Mouse (Mus musculus): ENCODE data around the gene Arhgdia. TPM values are rescaled to one million over a fixed set of nuclear protein-coding genes. Genes with fewer than 3 reads are reported as not detected.
A peak's percentile ranks its signal among the peaks of the same experiment; 100 is the strongest.

Gene Arhgdia
- polyA plus RNA-seq, 1 experiment from 2014 or later: 627 TPM

GRCm38 (mm10) chr11:120608241-120609034 lies 27.0 kb upstream of the Arhgdia start, which contains the start of gene Npb:
Gene Npb (plus strand): TSS chr11:120608477.
- H3K36me3 ChIP-seq (ENCODE audit: control insufficient read depth, insufficient read depth, low read length): peaks cover 57% of the 10 kb centered on the region
- H3K4me3 ChIP-seq (ENCODE audit: low read depth, low read length): peak within 1 kb of the TSS; percentile 27
- 4% methylated on average over 45 of the region's 45 CpGs for WGBS
- ATAC-seq (replicated peaks; ENCODE audit: low FRiP score, low TSS enrichment, low read depth) (peak; percentile 29), DNase-seq (ENCODE audit: low spot score) (peak; percentile 63)
- peak within 1 kb of the TSS; percentile 63 for H3K4me2 ChIP-seq (ENCODE audit: low read length)
- no peaks in the 10 kb centered on the region for H3K27me3 ChIP-seq (replicated peaks; ENCODE audit: control insufficient read depth, insufficient read depth, low read length)
- peaks cover 18% of the 10 kb centered on the region for H3K4me1 ChIP-seq (replicated peaks; ENCODE audit: control insufficient read depth, insufficient read depth, low read length)
- H3K9me3 ChIP-seq (ENCODE audit: control insufficient read depth, low read length): no peaks in the 10 kb centered on the region
- peak within 1 kb of the TSS; percentile 44 for H3K9ac ChIP-seq (ENCODE audit: low read length)
- H3K27ac ChIP-seq (ENCODE audit: low read depth): no peak within 1 kb of the TSS

- Histone ChIP-seq H3K4me3 (ENCODE audit: low read depth, low read length) (no peak overlapping the region), H3K27ac (ENCODE audit: low read depth) (no peak overlapping the region), H3K9me3 (ENCODE audit: control insufficient read depth, low read length) (no peaks in the 10 kb centered on the region), H3K27me3 (replicated peaks; ENCODE audit: control insufficient read depth, insufficient read depth, low read length) (no peaks in the 10 kb centered on the region), H3K4me1 (replicated peaks; ENCODE audit: control insufficient read depth, insufficient read depth, low read length) (peaks cover 18% of the 10 kb centered on the region), H3K36me3 (ENCODE audit: control insufficient read depth, insufficient read depth, low read length) (peaks cover 62% of the 10 kb centered on the region), H3K4me2 (ENCODE audit: low read length) (no peak overlapping the region), H3K9ac (ENCODE audit: low read length) (no peak overlapping the region)
- DNase-seq (ENCODE audit: low spot score) (no peak), ATAC-seq (replicated peaks; ENCODE audit: low FRiP score, low TSS enrichment, low read depth) (no peak)
- WGBS: 86% methylated on average over 4 of the region's 4 CpGs
Measured at GRCm38 (mm10) chr11:120606764-120607163, 25.3 kb upstream of the Arhgdia start.

- DNase-seq (ENCODE audit: low spot score) (no peak), ATAC-seq (replicated peaks; ENCODE audit: low FRiP score, low TSS enrichment, low read depth) (no peak)
- no peak overlapping the region for H3K4me2 ChIP-seq (ENCODE audit: low read length)
- peaks cover 18% of the 10 kb centered on the region for H3K4me1 ChIP-seq (replicated peaks; ENCODE audit: control insufficient read depth, insufficient read depth, low read length)
- H3K27ac ChIP-seq (ENCODE audit: low read depth): no peak overlapping the region
- H3K27me3 ChIP-seq (replicated peaks; ENCODE audit: control insufficient read depth, insufficient read depth, low read length): no peaks in the 10 kb centered on the region
- no peaks in the 10 kb centered on the region for H3K9me3 ChIP-seq (ENCODE audit: control insufficient read depth, low read length)
- no peak overlapping the region for H3K9ac ChIP-seq (ENCODE audit: low read length)
- peaks cover 56% of the 10 kb centered on the region for H3K36me3 ChIP-seq (ENCODE audit: control insufficient read depth, insufficient read depth, low read length)
- WGBS: 92% methylated on average over 7 of the region's 7 CpGs
- H3K4me3 ChIP-seq (ENCODE audit: low read depth, low read length): no peak overlapping the region
Measured at GRCm38 (mm10) chr11:120605667-120606066, 24.2 kb upstream of the Arhgdia start.

GRCm38 (mm10) chr11:120603545-120603944 lies 22.1 kb upstream of the Arhgdia start:
- ATAC-seq (replicated peaks; ENCODE audit: low FRiP score, low TSS enrichment, low read depth): no peak
- peaks cover 58% of the 10 kb centered on the region for H3K36me3 ChIP-seq (ENCODE audit: control insufficient read depth, insufficient read depth, low read length)
- peaks cover 19% of the 10 kb centered on the region for H3K4me1 ChIP-seq (replicated peaks; ENCODE audit: control insufficient read depth, insufficient read depth, low read length)
- no peak overlapping the region for H3K27ac ChIP-seq (ENCODE audit: low read depth)
- no peaks in the 10 kb centered on the region for H3K9me3 ChIP-seq (ENCODE audit: control insufficient read depth, low read length)
- no peak overlapping the region for H3K4me2 ChIP-seq (ENCODE audit: low read length)
- no peak overlapping the region for H3K9ac ChIP-seq (ENCODE audit: low read length)
- no peaks in the 10 kb centered on the region for H3K27me3 ChIP-seq (replicated peaks; ENCODE audit: control insufficient read depth, insufficient read depth, low read length)
- no peak overlapping the region for H3K4me3 ChIP-seq (ENCODE audit: low read depth, low read length)
- 66% methylated on average over 2 of the region's 2 CpGs for WGBS
- DNase-seq (ENCODE audit: low spot score): no peak

GRCm38 (mm10) chr11:120600716-120601115 lies 19.3 kb upstream of the Arhgdia start:
- H3K4me1 ChIP-seq (replicated peaks; ENCODE audit: control insufficient read depth, insufficient read depth, low read length): peaks cover 20% of the 10 kb centered on the region
- 92% methylated on average over 3 of the region's 3 CpGs for WGBS
- H3K27ac ChIP-seq (ENCODE audit: low read depth): no peak overlapping the region
- no peaks in the 10 kb centered on the region for H3K27me3 ChIP-seq (replicated peaks; ENCODE audit: control insufficient read depth, insufficient read depth, low read length)
- H3K4me2 ChIP-seq (ENCODE audit: low read length): no peak overlapping the region
- ATAC-seq (replicated peaks; ENCODE audit: low FRiP score, low TSS enrichment, low read depth) (no peak), DNase-seq (ENCODE audit: low spot score) (no peak)
- H3K36me3 ChIP-seq (ENCODE audit: control insufficient read depth, insufficient read depth, low read length): peaks cover 66% of the 10 kb centered on the region
- no peak overlapping the region for H3K4me3 ChIP-seq (ENCODE audit: low read depth, low read length)
- no peak overlapping the region for H3K9ac ChIP-seq (ENCODE audit: low read length)
- no peaks in the 10 kb centered on the region for H3K9me3 ChIP-seq (ENCODE audit: control insufficient read depth, low read length)

GRCm38 (mm10) chr11:120598990-120599549 lies 17.6 kb upstream of the Arhgdia start:
- no peaks in the 10 kb centered on the region for H3K27me3 ChIP-seq (replicated peaks; ENCODE audit: control insufficient read depth, insufficient read depth, low read length)
- peak overlapping the region; percentile 63 for H3K9ac ChIP-seq (ENCODE audit: low read length)
- DNase-seq (ENCODE audit: low spot score) (peak; percentile 63), ATAC-seq (replicated peaks; ENCODE audit: low FRiP score, low TSS enrichment, low read depth) (no peak)
- H3K9me3 ChIP-seq (ENCODE audit: control insufficient read depth, low read length): no peaks in the 10 kb centered on the region
- H3K4me3 ChIP-seq (ENCODE audit: low read depth, low read length): peak overlapping the region; percentile 98
- H3K4me2 ChIP-seq (ENCODE audit: low read length): peak overlapping the region; percentile 88
- H3K27ac ChIP-seq (ENCODE audit: low read depth): peak overlapping the region; percentile 81
- 46% methylated on average over 17 of the region's 17 CpGs for WGBS
- peaks cover 20% of the 10 kb centered on the region for H3K4me1 ChIP-seq (replicated peaks; ENCODE audit: control insufficient read depth, insufficient read depth, low read length)
- peaks cover 64% of the 10 kb centered on the region for H3K36me3 ChIP-seq (ENCODE audit: control insufficient read depth, insufficient read depth, low read length)

- Histone ChIP-seq H3K9ac (ENCODE audit: low read length) (peak within 1 kb of the TSS; percentile 96), H3K4me2 (ENCODE audit: low read length) (peak within 1 kb of the TSS; percentile 88), H3K27me3 (replicated peaks; ENCODE audit: control insufficient read depth, insufficient read depth, low read length) (no peaks in the 10 kb centered on the region), H3K36me3 (ENCODE audit: control insufficient read depth, insufficient read depth, low read length) (peaks cover 65% of the 10 kb centered on the region), H3K27ac (ENCODE audit: low read depth) (peak within 1 kb of the TSS; percentile 81), H3K9me3 (ENCODE audit: control insufficient read depth, low read length) (no peaks in the 10 kb centered on the region), H3K4me3 (ENCODE audit: low read depth, low read length) (peak within 1 kb of the TSS; percentile 98), H3K4me1 (replicated peaks; ENCODE audit: control insufficient read depth, insufficient read depth, low read length) (peaks cover 20% of the 10 kb centered on the region)
- DNase-seq (ENCODE audit: low spot score): peak; percentile 93
- under 1% methylated on average over 86 of the region's 88 CpGs for WGBS
- peak; percentile 97 for ATAC-seq (replicated peaks; ENCODE audit: low FRiP score, low TSS enrichment, low read depth)
Measured at GRCm38 (mm10) chr11:120598283-120598989, 17.0 kb upstream of the Arhgdia start, which contains the start of the genes Alyref and Anapc11. Gene Alyref (minus strand): TSS chr11:120598365. Gene Anapc11 (plus strand): TSS chr11:120598421.

All from intestine, embryonic 14.5 days (tissue).